Mouse (Mus musculus) embryonic fibroblast, embryonic 13.5 days (primary cell): ENCODE measurements around the gene Gm11555. TPM values are rescaled to one million over a fixed set of nuclear protein-coding genes. Genes with fewer than 3 reads are reported as not detected.
A peak's percentile ranks its signal among the peaks of the same experiment; 100 is the strongest.
"Not testable (repeated sequence)": the region's sequence is repeated elsewhere in the genome, so short reads cannot be mapped to it uniquely, and the experiment has no call there.

Experiments
- H3K27ac ChIP-seq: 2 replicates; pipeline ENCODE4 v1.5.1; 2012; ENCODE audit warnings: low read length, control low read depth, inconsistent platforms; ENCODE audit not compliant: insufficient read depth
- H3K4me1 ChIP-seq: 2 replicates; pipeline ENCODE4 v1.6.1; 2011; ENCODE audit warnings: low read length; ENCODE audit not compliant: control insufficient read depth, insufficient read depth
- H3K4me3 ChIP-seq: 2 replicates; pipeline ENCODE4 v1.5.1; 2011; ENCODE audit warnings: mild to moderate bottlenecking, control low read depth, low read length; ENCODE audit not compliant: insufficient read depth
- CTCF ChIP-seq: IDR thresholded peaks from 2 replicates; pipeline ENCODE4 v1.5.1; 2011; ENCODE audit warnings: mild to moderate bottlenecking, control low read depth, low read length, moderate library complexity, borderline replicate concordance; ENCODE audit not compliant: insufficient read depth
- POLR2A ChIP-seq: IDR thresholded peaks from 2 replicates; pipeline ENCODE4 v1.6.1; 2011; ENCODE audit warnings: low read depth, mild to moderate bottlenecking, control low read depth, low read length, moderate library complexity
- polyA plus RNA-seq: library from polyadenylated mRNA; stranded (reverse); fragments of >200 nt; gene quantifications from 2 replicates; pipeline ENCODE4 v1.2.4, GENCODE M21; 2011; ENCODE audit warnings: low read depth; ENCODE audit not compliant: missing spikeins, insufficient read length

Gene Gm11555
- polyA plus RNA-seq, result not detected in 2 replicates

DNA sequence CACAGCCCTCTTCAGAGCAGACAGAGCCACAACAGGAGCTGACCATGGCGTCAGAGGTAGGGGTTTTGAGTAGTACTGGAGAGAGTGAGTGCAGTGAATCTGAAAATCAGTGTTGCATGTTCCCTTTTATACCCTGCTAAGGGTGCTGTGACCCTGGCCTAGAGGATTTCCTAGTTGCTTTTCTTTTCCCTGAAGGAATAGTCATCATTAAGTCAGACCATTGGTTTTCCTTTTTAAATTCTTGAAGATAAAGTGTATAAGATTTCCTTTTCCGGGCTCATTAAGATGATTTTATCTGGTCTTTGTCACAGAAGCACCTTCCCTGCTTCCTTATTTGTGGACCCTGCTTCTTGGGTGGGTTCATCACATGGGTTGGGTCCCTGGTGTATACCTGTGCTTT is at the start of gene Gm11555:
Gm11555 (minus strand) TSS at position 101 of the 400 bp plus-strand sequence.
- H3K4me3 ChIP-seq, result no peak within 1 kb of the TSS
- no peaks in the 10 kb centered on the region for H3K4me1 ChIP-seq
- H3K27ac ChIP-seq, result no peak within 1 kb of the TSS
- TF ChIP-seq CTCF (no peak), POLR2A (no peak)

DNA sequence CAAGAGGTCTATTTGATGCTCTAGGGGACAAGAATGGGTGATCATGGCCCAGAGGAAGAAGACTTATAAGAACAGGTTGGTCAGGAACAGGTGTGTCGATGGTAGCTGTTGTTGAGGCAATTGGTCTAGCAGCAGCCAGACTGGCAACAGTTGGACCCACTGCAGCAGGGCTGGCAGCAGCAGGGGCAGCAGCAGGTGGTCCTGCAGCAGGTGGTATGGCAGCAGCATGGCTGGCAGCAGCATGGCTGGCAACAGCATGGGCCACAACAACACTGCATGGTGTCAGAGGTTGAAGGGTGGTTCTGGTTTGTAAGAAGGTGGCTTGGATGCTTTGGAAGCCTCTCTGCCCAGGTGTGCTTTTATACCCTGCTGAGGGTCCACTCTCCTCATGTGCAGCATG is 40.4 kb upstream of the Gm11555 start, which contains the start of gene Gm14190:
Gm14190 (minus strand) TSS at position 278 of the 400 bp plus-strand sequence.
- Histone ChIP-seq H3K27ac (no peak within 1 kb of the TSS), H3K4me1 (no peaks in the 10 kb centered on the region), H3K4me3 (no peak within 1 kb of the TSS)
- TF ChIP-seq CTCF (no peak), POLR2A (no peak)

DNA sequence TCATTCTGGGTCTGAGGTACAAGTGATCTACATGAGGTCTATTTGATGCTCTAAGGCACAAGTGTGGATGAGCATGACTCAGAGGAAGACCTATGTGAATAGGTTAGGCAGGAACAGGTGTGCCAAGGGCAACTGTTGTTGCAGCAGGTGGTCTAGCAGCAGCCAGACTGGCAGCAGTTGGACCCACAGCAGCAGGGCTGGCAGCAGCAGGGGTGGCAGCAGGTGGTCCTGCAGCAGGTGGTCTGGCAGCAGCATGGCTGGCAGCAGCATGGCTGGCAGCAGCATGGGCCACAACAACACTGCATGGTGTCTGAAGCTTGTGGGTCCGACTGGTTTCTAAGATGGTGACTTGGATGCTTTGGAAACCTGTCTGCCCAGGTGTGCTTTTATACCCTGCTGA is 35.2 kb upstream of the Gm11555 start:
- not testable (repeated sequence) for H3K27ac ChIP-seq, H3K4me1 ChIP-seq, H3K4me3 ChIP-seq

DNA sequence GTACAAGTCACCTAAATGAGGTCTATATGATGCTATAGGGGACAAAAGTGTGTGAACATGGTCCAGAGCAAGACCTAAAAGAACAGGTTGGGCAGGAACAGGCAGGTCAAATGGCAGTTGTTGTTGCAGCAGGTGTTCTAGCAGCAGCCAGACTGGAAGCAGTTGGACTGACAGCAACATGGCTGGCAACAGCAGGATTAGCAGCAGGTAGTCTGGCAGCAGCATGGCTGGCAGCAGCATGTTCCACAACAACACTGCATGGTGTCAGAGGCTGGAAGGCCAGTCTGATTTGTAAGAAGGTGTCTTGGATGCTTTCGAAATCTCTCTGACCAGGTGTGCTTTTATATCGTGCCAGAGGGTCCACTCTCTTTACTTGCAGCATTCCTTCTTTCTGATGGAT is 33.4 kb upstream of the Gm11555 start:
- H3K4me3 ChIP-seq, result no peak overlapping the region
- TF ChIP-seq POLR2A (no peak), CTCF (no peak)
- no peak overlapping the region for H3K27ac ChIP-seq
- no peaks in the 10 kb centered on the region for H3K4me1 ChIP-seq

DNA sequence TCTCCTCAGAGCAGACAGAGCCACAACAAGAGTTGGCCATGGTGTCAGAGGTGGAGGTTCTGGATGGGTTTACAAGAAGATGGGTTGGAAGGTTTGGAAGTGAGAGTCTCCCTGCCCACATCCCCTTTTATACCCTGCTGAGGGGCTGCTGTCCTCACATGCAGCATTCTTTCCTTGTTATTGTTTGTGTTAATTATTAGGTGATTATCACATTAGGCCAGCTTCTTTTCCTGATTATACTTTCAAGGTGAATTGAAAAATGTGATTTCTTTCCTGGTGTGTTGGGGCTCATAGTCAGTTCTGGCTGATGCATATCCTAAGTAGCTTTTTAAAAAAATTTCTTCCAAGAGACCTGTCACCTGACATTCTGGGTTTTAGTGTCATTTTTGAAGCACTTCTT is 15.8 kb upstream of the Gm11555 start, which contains the start of gene Krtap4-6:
Krtap4-6 (minus strand) TSS at position 101 of the 400 bp plus-strand sequence.
- no peak within 1 kb of the TSS for H3K27ac ChIP-seq
- no peaks in the 10 kb centered on the region for H3K4me1 ChIP-seq
- TF ChIP-seq POLR2A, result no peak
- TF ChIP-seq CTCF, result no peak
- H3K4me3 ChIP-seq, result no peak within 1 kb of the TSS

DNA sequence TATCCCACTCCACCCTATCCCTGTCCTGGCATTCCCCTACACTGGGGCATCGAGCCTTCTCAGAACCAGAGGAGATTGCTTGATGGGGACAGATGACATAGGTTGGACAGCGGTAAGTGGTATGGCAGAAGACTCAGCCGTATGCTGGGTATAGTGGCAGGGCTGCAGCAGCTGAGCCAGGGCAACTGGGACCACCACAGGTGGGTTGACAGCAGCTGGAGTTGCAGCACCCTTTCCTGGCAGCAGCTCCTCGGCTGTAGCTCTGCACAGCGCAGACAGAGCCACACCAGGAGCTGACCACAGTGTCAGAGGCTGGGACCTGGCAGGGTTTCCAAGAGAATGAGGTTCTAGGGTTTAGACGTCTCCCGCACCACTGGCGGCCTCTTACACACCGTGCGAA is 12.8 kb upstream of the Gm11555 start:
- TF ChIP-seq CTCF (no peak), POLR2A (no peak)
- Histone ChIP-seq H3K4me1 (peaks cover 7% of the 10 kb centered on the region; the same call in 1 of the 2 replicates), H3K4me3 (no peak overlapping the region), H3K27ac (no peak overlapping the region)

DNA sequence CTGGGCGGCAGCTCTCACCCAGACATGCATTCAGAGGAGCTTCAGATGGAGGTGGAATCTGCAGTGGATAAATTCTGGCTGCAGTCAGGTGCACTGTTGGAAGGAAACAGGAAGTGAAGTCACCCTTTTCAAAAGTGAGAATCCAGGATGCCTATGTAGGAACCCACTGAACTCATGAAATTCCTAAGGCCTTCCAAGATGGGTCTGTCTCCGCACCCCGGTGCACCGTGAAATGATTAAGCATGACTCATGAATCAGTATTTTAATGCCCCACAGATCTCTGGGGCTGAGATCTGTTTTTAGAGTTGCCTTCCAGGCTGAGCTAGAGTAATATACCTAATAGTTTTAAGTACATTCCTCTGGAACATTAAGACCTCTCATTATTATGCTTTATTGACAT is 9.2 kb upstream of the Gm11555 start:
- H3K4me1 ChIP-seq, result peaks cover 7% of the 10 kb centered on the region; the same call in 1 of the 2 replicates
- peak overlapping the region; percentile 46; the same call in 1 of the 2 replicates for H3K27ac ChIP-seq
- TF ChIP-seq POLR2A (no peak), CTCF (no peak)
- H3K4me3 ChIP-seq, result no peak overlapping the region

DNA sequence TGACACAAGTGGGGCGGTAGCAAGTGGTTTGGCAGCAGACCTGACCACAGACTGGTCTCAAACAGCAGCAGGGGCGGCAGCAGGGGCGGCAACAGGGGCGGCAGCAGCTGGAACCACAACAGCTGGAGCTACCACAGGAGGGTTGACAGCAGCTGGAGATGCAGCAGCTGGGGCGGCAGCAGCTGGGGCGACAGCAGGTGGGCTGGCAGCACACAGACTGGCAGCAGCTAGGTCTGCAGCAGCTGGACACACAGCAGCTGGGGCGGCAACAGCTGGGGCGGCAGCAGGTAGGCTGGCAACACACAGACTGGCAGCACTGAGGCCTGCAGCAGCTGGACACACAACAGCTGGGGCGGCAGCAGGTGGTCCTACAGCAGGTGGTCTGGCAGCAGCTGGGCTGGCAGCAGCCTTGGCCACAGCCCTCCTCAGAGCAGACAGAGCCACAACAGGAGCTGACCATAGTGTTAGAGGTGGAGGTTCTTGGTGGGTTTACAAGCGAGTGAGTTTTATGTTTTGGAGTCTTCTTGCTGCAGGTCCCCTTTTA is 8.5 kb upstream of the Gm11555 start, which contains the start of gene Gm11563:
Gm11563 (minus strand) TSS at position 494 of the 544 bp plus-strand sequence.
- H3K27ac ChIP-seq, result peak within 1 kb of the TSS; percentile 74
- not testable (repeated sequence) for H3K4me3 ChIP-seq, H3K4me1 ChIP-seq

DNA sequence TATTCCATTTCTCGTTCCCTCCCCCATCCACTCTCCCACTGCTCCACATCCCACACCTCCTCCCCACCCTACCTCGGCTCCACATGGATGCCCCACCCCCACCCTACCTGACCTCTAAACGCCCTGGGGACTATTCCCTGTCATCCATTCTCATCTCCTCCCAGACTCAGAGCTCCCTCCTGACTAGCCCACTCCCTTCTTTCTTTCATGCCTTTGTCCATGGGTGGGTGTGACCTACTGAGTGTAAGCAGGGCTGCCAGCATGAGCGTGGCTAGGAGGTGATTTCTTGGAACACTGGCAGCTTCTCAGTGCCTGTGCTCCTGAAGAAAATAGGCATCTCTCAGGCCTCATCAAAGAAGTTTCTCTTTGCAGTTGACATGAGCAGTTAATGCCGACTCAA is 7.0 kb upstream of the Gm11555 start:
- TF ChIP-seq CTCF (no peak), POLR2A (no peak)
- Histone ChIP-seq H3K4me1 (peaks cover 7% of the 10 kb centered on the region; the same call in 1 of the 2 replicates), H3K4me3 (no peak overlapping the region), H3K27ac (no peak overlapping the region)

DNA sequence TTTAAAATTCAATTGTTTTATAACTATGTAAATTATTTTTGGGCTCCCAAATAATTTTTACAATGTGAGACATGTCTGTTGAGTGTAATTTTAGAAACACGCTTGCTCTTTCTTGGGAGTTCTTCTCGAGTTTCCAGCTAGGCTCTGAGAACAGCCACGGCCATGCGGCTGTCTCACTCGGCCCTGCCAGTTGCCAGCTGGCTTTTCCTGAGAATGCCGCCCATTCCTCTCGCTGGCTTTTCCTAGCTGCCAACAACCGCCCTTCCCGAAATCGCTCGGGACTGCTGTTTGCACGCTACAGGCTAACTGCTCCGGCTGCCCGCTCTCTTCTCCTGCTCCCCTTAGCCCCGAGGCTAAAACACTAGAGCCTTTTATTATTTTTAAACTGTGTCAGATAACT is 3.6 kb downstream of the Gm11555 start:
- no peaks in the 10 kb centered on the region; the same call in 1 of the 2 replicates for H3K4me1 ChIP-seq
- no peak overlapping the region for H3K27ac ChIP-seq
- no peak for TF ChIP-seq CTCF
- no peak for TF ChIP-seq POLR2A
- H3K4me3 ChIP-seq, result no peak overlapping the region
